Mouse (Mus musculus) frontal cortex, postnatal 36 days (tissue): ENCODE results near the gene Plcb4.
"Not testable (repeated sequence)": the region's sequence is repeated elsewhere in the genome, so short reads cannot be mapped to it uniquely, and the experiment has no call there.

Source experiments
- DNase-seq, 2 experiments: peaks; one replicate each; pipeline ENCODE4 v3.0.0; 2022; ENCODE audit warnings: low spot score in 2 of 2

The Plcb4 gene

DNA sequence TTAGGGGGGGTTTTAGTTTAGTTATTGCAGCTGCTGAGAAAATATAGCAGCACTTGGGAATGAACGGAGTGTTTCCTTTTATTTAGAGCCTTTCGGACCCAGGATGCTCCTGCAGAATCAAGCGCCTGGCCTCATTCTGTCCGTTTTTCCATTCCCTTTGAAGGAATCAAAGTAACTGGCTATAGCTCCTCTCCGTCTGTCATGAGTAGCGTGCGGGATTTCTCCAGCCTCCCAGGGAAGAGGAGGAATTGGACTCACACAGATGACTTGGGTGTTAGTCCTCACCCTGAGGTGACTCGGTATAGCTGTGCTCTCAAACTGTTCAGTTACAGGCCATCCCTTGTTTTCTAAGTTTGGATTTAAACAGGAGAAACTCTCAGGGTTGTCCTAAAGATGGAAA is 14.8 kb downstream of the Plcb4 start:
- DNase-seq = no peak

GRCm38 (mm10) chr2:135675284-135675683 is 16.5 kb downstream of the Plcb4 start:
- no peak for DNase-seq

DNA sequence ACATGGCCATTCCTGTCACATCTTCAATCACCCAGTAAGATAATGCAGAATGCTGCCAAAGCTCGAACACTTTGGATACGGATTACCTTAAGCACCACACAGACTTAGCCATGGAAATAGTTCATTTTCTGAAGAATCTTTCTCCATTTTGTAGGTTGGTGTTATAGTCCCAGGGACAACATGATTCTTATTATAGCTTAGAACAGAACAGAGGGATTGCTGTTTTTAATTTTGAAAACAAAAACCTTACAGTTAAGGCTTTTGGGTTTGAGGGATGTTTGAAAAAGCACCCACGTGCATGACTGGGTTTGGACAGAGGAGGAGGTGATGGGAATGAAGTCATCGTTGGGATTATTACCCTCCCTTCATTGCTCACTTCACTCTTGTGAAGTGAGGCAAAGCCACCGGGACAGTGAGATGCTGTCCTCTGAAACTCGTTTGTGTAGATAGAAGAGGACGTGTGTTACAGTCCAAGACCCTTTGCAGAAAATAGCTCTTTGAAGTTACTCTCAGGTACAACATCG is 18.2 kb downstream of the Plcb4 start:
- peak in 1 of 2 experiments; percentile 49 for DNase-seq

GRCm38 (mm10) chr2:135677601-135678000 is 18.8 kb downstream of the Plcb4 start:
- DNase-seq = no peak

GRCm38 (mm10) chr2:135680001-135680400 is 21.2 kb downstream of the Plcb4 start:
- no peak for DNase-seq

- no peak for DNase-seq
These were observed 21.8 kb downstream of the Plcb4 start for GRCm38 (mm10) chr2:135680406-135681134.

DNA sequence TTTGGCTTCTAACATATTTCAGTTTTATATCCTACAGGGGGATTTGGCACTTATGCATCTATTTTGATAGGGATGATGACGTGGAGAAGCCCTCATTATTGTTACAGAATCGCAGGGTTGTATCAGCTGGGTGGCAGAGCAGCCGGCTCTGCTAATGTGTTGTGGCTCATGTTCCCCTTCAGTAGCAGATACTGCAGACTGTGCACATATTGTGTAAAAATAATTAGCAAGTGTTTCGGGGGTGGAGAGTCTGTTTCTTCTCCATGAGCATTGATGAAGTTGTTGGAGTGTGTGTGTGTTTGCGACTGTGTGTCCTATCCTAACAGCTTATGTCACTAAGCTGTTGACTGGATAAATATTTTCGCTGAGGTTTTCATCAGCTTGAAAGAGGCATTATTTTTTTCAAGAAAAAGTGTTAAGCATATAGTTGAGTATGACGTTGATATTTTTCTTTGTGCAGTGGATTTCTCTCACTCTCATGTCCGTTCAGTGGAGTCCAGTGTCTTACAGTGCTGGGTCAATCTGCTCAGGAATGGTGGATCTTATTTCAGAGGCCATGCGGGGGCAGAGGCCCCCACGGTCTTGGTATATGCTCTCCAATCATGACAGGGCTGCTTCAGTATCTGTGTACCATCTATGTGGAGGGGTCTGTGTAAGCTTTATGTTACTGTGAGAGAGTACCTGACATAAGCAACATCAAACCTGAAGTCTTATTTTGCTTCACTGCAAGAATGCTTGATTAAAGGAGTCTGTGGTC is 25.1 kb downstream of the Plcb4 start:
- DNase-seq = no peak

- no peak for DNase-seq
These were observed 27.9 kb downstream of the Plcb4 start for GRCm38 (mm10) chr2:135686692-135687091.

DNA sequence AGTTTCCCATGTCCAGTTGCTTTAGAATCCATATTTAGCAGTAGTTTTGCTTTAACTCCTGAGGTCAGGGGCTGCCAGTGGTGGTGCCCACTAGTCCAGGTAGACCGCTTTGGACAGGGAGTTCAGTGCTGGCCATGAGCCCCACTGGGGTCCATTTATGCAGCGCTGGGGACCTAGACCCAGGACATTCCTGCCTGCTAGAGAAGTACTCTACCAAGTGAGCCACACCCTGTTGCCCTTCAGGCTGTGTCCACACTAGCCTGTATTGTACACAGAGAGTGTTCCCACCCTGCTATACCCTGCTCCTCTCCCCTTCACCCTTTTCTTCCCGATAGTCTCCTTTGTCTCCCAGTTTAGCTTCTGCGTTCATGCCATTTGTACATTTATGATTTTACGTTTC is 28.8 kb downstream of the Plcb4 start:
- no peak for DNase-seq

DNA sequence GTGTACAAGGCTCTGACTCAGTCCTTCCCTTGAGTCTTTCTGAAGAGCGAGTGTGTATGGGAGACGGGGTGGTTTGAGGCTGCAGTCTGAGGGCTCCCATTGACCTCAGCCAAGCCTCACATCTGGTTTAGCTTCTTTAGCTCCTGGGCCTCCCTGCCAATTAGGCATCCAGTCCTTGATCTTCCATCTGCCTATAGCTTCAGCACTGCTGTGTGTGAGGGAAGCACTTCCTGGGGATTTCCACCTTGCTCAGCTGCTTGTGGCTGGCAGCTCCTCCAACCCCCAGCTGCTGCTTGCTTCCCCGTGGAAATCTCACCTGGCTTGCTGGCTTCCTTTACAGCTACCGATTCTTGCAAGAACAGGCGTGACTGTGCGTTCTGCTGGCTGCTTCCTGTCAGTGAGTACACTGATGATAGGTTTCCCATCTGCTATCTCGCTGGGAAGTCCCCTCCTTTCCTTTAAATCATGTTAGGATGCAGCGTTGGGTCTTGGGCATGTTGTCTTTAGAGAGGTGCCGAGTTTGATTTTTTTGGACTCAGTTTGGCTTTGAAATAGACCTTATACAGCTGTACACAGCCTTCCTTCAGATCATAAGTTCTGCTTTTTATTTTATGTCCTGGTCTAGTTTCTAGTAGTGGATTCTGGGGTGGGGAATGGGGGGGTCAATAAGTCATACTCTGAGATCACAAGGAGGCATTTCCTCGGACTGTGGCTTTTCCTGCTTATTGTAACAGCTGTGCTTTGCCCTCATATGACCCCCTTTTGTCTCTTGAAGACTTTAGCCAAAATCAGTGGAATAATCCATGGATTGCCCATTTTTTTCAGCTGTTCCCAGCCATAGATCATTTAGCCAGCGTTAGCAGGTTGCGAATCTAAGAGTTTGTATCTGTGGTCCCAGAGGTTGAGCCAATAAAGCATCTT is 34.0 kb downstream of the Plcb4 start:
- DNase-seq = no peak

GRCm38 (mm10) chr2:135700686-135701413 is 42.0 kb downstream of the Plcb4 start:
- no peak for DNase-seq

GRCm38 (mm10) chr2:135704673-135705072 is 45.9 kb downstream of the Plcb4 start:
- no peak for DNase-seq

- DNase-seq = no peak
These were observed 48.5 kb downstream of the Plcb4 start for GRCm38 (mm10) chr2:135707305-135707704.

GRCm38 (mm10) chr2:135708386-135708785 is 49.6 kb downstream of the Plcb4 start:
- DNase-seq = no peak

GRCm38 (mm10) chr2:135708796-135709195 is 50.0 kb downstream of the Plcb4 start:
- DNase-seq = no peak

GRCm38 (mm10) chr2:135709736-135710135 is 50.9 kb downstream of the Plcb4 start:
- DNase-seq = not testable (repeated sequence)

DNA sequence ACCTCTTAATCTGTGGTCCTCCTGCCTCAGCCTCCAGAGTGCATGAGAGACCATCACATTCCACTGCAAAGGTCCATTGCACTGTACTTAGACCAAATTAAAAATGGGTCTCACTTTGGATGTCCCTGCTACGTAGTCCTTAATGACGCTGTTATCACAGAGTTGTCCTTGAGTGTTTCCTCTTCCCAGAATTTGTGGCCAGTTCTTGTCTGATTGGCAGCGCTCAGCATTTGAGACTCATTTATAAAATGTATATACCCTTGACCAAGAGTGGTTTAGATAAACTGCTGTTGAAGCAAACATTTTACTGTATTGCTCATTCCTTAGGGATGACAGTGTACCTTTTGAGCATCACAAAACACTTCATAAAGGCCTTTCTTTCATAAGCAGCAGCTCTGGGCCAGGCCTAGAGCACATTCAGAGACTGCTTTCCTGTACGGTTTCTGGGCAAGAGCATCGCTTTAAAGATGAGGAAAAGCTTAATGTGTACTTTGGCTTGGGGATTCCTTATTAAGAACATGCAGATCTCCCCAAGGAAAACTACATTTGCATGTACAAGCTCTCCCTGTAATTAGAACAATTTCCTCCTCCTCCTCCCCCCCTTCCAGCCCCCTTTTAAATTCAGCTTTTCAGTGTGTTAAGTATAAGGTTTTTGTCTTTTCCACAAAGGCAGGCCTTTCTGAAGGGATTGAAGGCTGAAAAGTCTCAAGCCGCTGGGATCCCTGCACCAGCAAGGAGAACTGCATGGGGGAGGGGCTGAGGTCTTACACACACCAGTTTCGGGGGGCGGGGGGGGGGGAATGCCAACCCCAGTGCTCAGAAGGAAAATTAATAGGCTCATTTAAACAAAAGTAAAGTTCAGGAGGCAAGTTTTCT is 52.5 kb downstream of the Plcb4 start:
- DNase-seq = no peak

- peak; percentile 23 to 37 for DNase-seq
These were observed 53.1 kb downstream of the Plcb4 start for GRCm38 (mm10) chr2:135711925-135712288.

- DNase-seq = no peak
These were observed 53.5 kb downstream of the Plcb4 start for GRCm38 (mm10) chr2:135712331-135712730.

GRCm38 (mm10) chr2:135712921-135713320 is 54.1 kb downstream of the Plcb4 start:
- no peak for DNase-seq
